Mouse (Mus musculus): ENCODE results near the gene Glrx5. TPM values are rescaled to one million over a fixed set of nuclear protein-coding genes. Genes with fewer than 3 reads are reported as not detected.

Gene Glrx5
- polyA plus RNA-seq, 1 experiment from 2014 or later, result 162 TPM

GRCm38 (mm10) chr12:105012314-105012713, 20.2 kb upstream of the Glrx5 start:
- Histone ChIP-seq H3K9ac (replicated peaks; ENCODE audit: low read length) (no peak overlapping the region), H3K27ac (ENCODE audit: low read length) (no peak overlapping the region), H3K4me1 (ENCODE audit: insufficient read depth, low read length) (peaks cover 33% of the 10 kb centered on the region), H3K9me3 (ENCODE audit: low read length) (no peaks in the 10 kb centered on the region), H3K36me3 (ENCODE audit: insufficient read depth, low read length) (no peaks in the 10 kb centered on the region), H3K4me2 (replicated peaks; ENCODE audit: low read depth, low read length) (no peak overlapping the region), H3K27me3 (ENCODE audit: insufficient read depth, low read length) (peaks cover 17% of the 10 kb centered on the region), H3K4me3 (ENCODE audit: low read length) (no peak overlapping the region)
- 93% methylated on average over 4 of the region's 4 CpGs for WGBS
- ATAC-seq (ENCODE audit: low FRiP score, low TSS enrichment), result no peak

GRCm38 (mm10) chr12:105013065-105013464, 19.4 kb upstream of the Glrx5 start:
- ATAC-seq (ENCODE audit: low FRiP score, low TSS enrichment), result no peak
- Histone ChIP-seq H3K27ac (ENCODE audit: low read length) (no peak overlapping the region), H3K27me3 (ENCODE audit: insufficient read depth, low read length) (peaks cover 11% of the 10 kb centered on the region), H3K9ac (replicated peaks; ENCODE audit: low read length) (peak overlapping the region; percentile 31), H3K36me3 (ENCODE audit: insufficient read depth, low read length) (no peaks in the 10 kb centered on the region), H3K4me1 (ENCODE audit: insufficient read depth, low read length) (peaks cover 33% of the 10 kb centered on the region), H3K9me3 (ENCODE audit: low read length) (no peaks in the 10 kb centered on the region), H3K4me3 (ENCODE audit: low read length) (0 out of 2 replicates have a peak overlapping the region, but pooled peaks have one; percentile 9), H3K4me2 (replicated peaks; ENCODE audit: low read depth, low read length) (peak overlapping the region; percentile 35)
- WGBS, result 16% methylated on average over 17 of the region's 17 CpGs

- Histone ChIP-seq H3K27me3 (ENCODE audit: insufficient read depth, low read length) (no peaks in the 10 kb centered on the region), H3K4me1 (ENCODE audit: insufficient read depth, low read length) (peaks cover 18% of the 10 kb centered on the region), H3K36me3 (ENCODE audit: insufficient read depth, low read length) (no peaks in the 10 kb centered on the region), H3K4me2 (replicated peaks; ENCODE audit: low read depth, low read length) (no peak overlapping the region), H3K9ac (replicated peaks; ENCODE audit: low read length) (0 out of 2 replicates have a peak overlapping the region, but pooled peaks have one; percentile 15), H3K9me3 (ENCODE audit: low read length) (no peaks in the 10 kb centered on the region), H3K27ac (ENCODE audit: low read length) (peak overlapping the region; percentile 61), H3K4me3 (ENCODE audit: low read length) (no peak overlapping the region)
- 57% methylated on average over 4 of the region's 4 CpGs for WGBS
- ATAC-seq (ENCODE audit: low FRiP score, low TSS enrichment), result no peak
These were observed 16.3 kb upstream of the Glrx5 start for GRCm38 (mm10) chr12:105016199-105016598.

- 61% methylated on average over 10 of the region's 10 CpGs for WGBS
These were observed 15.8 kb upstream of the Glrx5 start for GRCm38 (mm10) chr12:105016639-105017038.

GRCm38 (mm10) chr12:105019359-105020219, 12.9 kb upstream of the Glrx5 start:
- no peak for ATAC-seq (ENCODE audit: low FRiP score, low TSS enrichment)
- 72% methylated on average over 19 of the region's 19 CpGs for WGBS
- H3K27me3 ChIP-seq (ENCODE audit: insufficient read depth, low read length), result no peaks in the 10 kb centered on the region
- H3K9me3 ChIP-seq (ENCODE audit: low read length), result peaks cover 5% of the 10 kb centered on the region
- H3K4me2 ChIP-seq (replicated peaks; ENCODE audit: low read depth, low read length), result no peak overlapping the region
- peaks cover 17% of the 10 kb centered on the region for H3K4me1 ChIP-seq (ENCODE audit: insufficient read depth, low read length)
- no peaks in the 10 kb centered on the region for H3K36me3 ChIP-seq (ENCODE audit: insufficient read depth, low read length)
- no peak overlapping the region for H3K9ac ChIP-seq (replicated peaks; ENCODE audit: low read length)
- no peak overlapping the region for H3K27ac ChIP-seq (ENCODE audit: low read length)
- no peak overlapping the region for H3K4me3 ChIP-seq (ENCODE audit: low read length)

More at GRCm38 (mm10) chr12:105016639-105017038, 15.8 kb upstream of the Glrx5 start:
- peaks cover 18% of the 10 kb centered on the region for H3K4me1 ChIP-seq (ENCODE audit: insufficient read depth, low read length)
- H3K27me3 ChIP-seq (ENCODE audit: insufficient read depth, low read length), result no peaks in the 10 kb centered on the region
- H3K9ac ChIP-seq (replicated peaks; ENCODE audit: low read length), result no peak overlapping the region
- peak overlapping the region; percentile 61; the same call in 1 of the 2 replicates for H3K27ac ChIP-seq (ENCODE audit: low read length)
- no peaks in the 10 kb centered on the region for H3K36me3 ChIP-seq (ENCODE audit: insufficient read depth, low read length)
- peak overlapping the region; percentile 13; the same call in 1 of the 2 replicates for H3K4me2 ChIP-seq (replicated peaks; ENCODE audit: low read depth, low read length)
- ATAC-seq (ENCODE audit: low FRiP score, low TSS enrichment), result peak; percentile 91
- no peaks in the 10 kb centered on the region for H3K9me3 ChIP-seq (ENCODE audit: low read length)
- H3K4me3 ChIP-seq (ENCODE audit: low read length), result no peak overlapping the region

- H3K27ac ChIP-seq (ENCODE audit: low read length), result no peak overlapping the region
- H3K9ac ChIP-seq (replicated peaks; ENCODE audit: low read length), result no peak overlapping the region
- H3K36me3 ChIP-seq (ENCODE audit: insufficient read depth, low read length), result no peaks in the 10 kb centered on the region
- no peak overlapping the region for H3K4me3 ChIP-seq (ENCODE audit: low read length)
- 73% methylated on average over 8 of the region's 8 CpGs for WGBS
- H3K4me2 ChIP-seq (replicated peaks; ENCODE audit: low read depth, low read length), result no peak overlapping the region
- no peaks in the 10 kb centered on the region for H3K27me3 ChIP-seq (ENCODE audit: insufficient read depth, low read length)
- H3K4me1 ChIP-seq (ENCODE audit: insufficient read depth, low read length), result peaks cover 9% of the 10 kb centered on the region; the same call in 1 of the 2 replicates
- no peak for ATAC-seq (ENCODE audit: low FRiP score, low TSS enrichment)
- H3K9me3 ChIP-seq (ENCODE audit: low read length), result peaks cover 5% of the 10 kb centered on the region
These were observed 10.9 kb upstream of the Glrx5 start for GRCm38 (mm10) chr12:105021441-105022069.

GRCm38 (mm10) chr12:105022141-105022540, 10.3 kb upstream of the Glrx5 start:
- no peak overlapping the region for H3K4me3 ChIP-seq (ENCODE audit: low read length)
- no peak overlapping the region for H3K27ac ChIP-seq (ENCODE audit: low read length)
- peaks cover 5% of the 10 kb centered on the region; the same call in 1 of the 2 replicates for H3K4me1 ChIP-seq (ENCODE audit: insufficient read depth, low read length)
- H3K36me3 ChIP-seq (ENCODE audit: insufficient read depth, low read length), result no peaks in the 10 kb centered on the region
- H3K9ac ChIP-seq (replicated peaks; ENCODE audit: low read length), result no peak overlapping the region
- no peak; the same call in 1 of the 2 replicates for ATAC-seq (ENCODE audit: low FRiP score, low TSS enrichment)
- H3K9me3 ChIP-seq (ENCODE audit: low read length), result peaks cover 5% of the 10 kb centered on the region
- H3K27me3 ChIP-seq (ENCODE audit: insufficient read depth, low read length), result no peaks in the 10 kb centered on the region
- no peak overlapping the region for H3K4me2 ChIP-seq (replicated peaks; ENCODE audit: low read depth, low read length)
- 59% methylated on average over 7 of the region's 7 CpGs for WGBS

- no peak overlapping the region for H3K4me2 ChIP-seq (replicated peaks; ENCODE audit: low read depth, low read length)
- peaks cover 5% of the 10 kb centered on the region; the same call in 1 of the 2 replicates for H3K4me1 ChIP-seq (ENCODE audit: insufficient read depth, low read length)
- no peaks in the 10 kb centered on the region for H3K36me3 ChIP-seq (ENCODE audit: insufficient read depth, low read length)
- H3K4me3 ChIP-seq (ENCODE audit: low read length), result no peak overlapping the region
- no peak overlapping the region for H3K9ac ChIP-seq (replicated peaks; ENCODE audit: low read length)
- 97% methylated on average over 9 of the region's 9 CpGs for WGBS
- H3K27me3 ChIP-seq (ENCODE audit: insufficient read depth, low read length), result no peaks in the 10 kb centered on the region
- H3K9me3 ChIP-seq (ENCODE audit: low read length), result peaks cover 5% of the 10 kb centered on the region
- ATAC-seq (ENCODE audit: low FRiP score, low TSS enrichment), result no peak
- H3K27ac ChIP-seq (ENCODE audit: low read length), result no peak overlapping the region
These were observed 9.7 kb upstream of the Glrx5 start for GRCm38 (mm10) chr12:105022776-105023175.

- Histone ChIP-seq H3K4me3 (ENCODE audit: low read length) (no peak overlapping the region), H3K9ac (replicated peaks; ENCODE audit: low read length) (no peak overlapping the region), H3K4me1 (ENCODE audit: insufficient read depth, low read length) (peaks cover 6% of the 10 kb centered on the region; the same call in 1 of the 2 replicates), H3K4me2 (replicated peaks; ENCODE audit: low read depth, low read length) (no peak overlapping the region), H3K27ac (ENCODE audit: low read length) (no peak overlapping the region), H3K9me3 (ENCODE audit: low read length) (peaks cover 5% of the 10 kb centered on the region), H3K36me3 (ENCODE audit: insufficient read depth, low read length) (peaks cover 10% of the 10 kb centered on the region; the same call in 1 of the 2 replicates), H3K27me3 (ENCODE audit: insufficient read depth, low read length) (no peaks in the 10 kb centered on the region)
- WGBS, result 53% methylated on average over 8 of the region's 8 CpGs
- no peak for ATAC-seq (ENCODE audit: low FRiP score, low TSS enrichment)
These were observed 7.1 kb upstream of the Glrx5 start for GRCm38 (mm10) chr12:105025271-105025946.
